Mouse (Mus musculus) G1E (cell line): ENCODE results near the gene Dmrtc2.

Experiments used
- CTCF ChIP-seq: IDR thresholded peaks from 2 replicates; pipeline ENCODE4 v1.5.1; 2012; ENCODE audit warnings: low read depth, low read length, inconsistent platforms, mixed read lengths
- GATA2 ChIP-seq: IDR thresholded peaks from 2 replicates; pipeline ENCODE4 v1.6.1; 2012; ENCODE audit warnings: low read depth, low read length, inconsistent platforms, borderline replicate concordance
- POLR2AphosphoS5 ChIP-seq: IDR thresholded peaks from 2 replicates; pipeline ENCODE4 v1.6.1; 2012; ENCODE audit warnings: low read depth, low read length, inconsistent platforms; ENCODE audit not compliant: insufficient replicate concordance

GRCm38 (mm10) chr7:24862853-24863252 is 7.0 kb upstream of the Dmrtc2 start:
- TF ChIP-seq GATA2 (no peak), CTCF (no peak), POLR2AphosphoS5 (no peak)
